Mouse (Mus musculus) heart, adult 2 months (tissue): ENCODE results near the gene Rnf25. TPM values are rescaled to one million over a fixed set of nuclear protein-coding genes. Genes with fewer than 3 reads are reported as not detected.
A peak's percentile ranks its signal among the peaks of the same experiment; 100 is the strongest.

ENCODE experiments used
- DNase-seq, 2 experiments: peaks; one replicate each; pipeline ENCODE4 v3.0.0; 2021
- H3K27ac ChIP-seq: fragments of 200-600 bp; 2 replicates; pipeline ENCODE4 v1.8.1; 2022
- H3K27me3 ChIP-seq: fragments of 200-500 bp; 2 replicates; pipeline ENCODE4 v1.6.1; 2012; ENCODE audit warnings: mild to moderate bottlenecking, low read length, inconsistent platforms, mixed read lengths; ENCODE audit not compliant: control insufficient read depth, insufficient read depth
- H3K36me3 ChIP-seq: fragments of 200-500 bp; 2 replicates; pipeline ENCODE4 v1.6.1; 2012; ENCODE audit warnings: low read length, inconsistent platforms; ENCODE audit not compliant: control insufficient read depth, insufficient read depth
- H3K4me1 ChIP-seq: fragments of 200-500 bp; 2 replicates; pipeline ENCODE4 v1.6.1; 2011; ENCODE audit warnings: low read length; ENCODE audit not compliant: control insufficient read depth, insufficient read depth
- H3K4me3 ChIP-seq: fragments of 200-600 bp; 2 replicates; pipeline ENCODE4 v1.8.1; 2022
- H3K79me2 ChIP-seq: fragments of 200-500 bp; replicated peaks from 2 replicates; pipeline ENCODE4 v1.6.1; 2012; ENCODE audit warnings: mild to moderate bottlenecking, inconsistent platforms, low read length, moderate library complexity, mixed read lengths; ENCODE audit not compliant: control insufficient read depth, insufficient read depth
- H3K9ac ChIP-seq: fragments of 200-500 bp; 2 replicates; pipeline ENCODE4 v1.6.1; 2012; ENCODE audit warnings: low read depth, mild to moderate bottlenecking, control low read depth, inconsistent platforms, low read length, mixed read lengths
- CTCF ChIP-seq: fragments of 200-600 bp; IDR thresholded peaks from 2 replicates; pipeline ENCODE4 v1.8.1; 2022; ENCODE audit warnings: antibody characterized with exemption, mild to moderate bottlenecking, moderate library complexity
- EP300 ChIP-seq: fragments of 200-500 bp; IDR thresholded peaks from 2 replicates; pipeline ENCODE4 v1.6.1; 2011; ENCODE audit warnings: low read depth, low read length, control low read depth; ENCODE audit not compliant: insufficient read depth
- POLR2A ChIP-seq: fragments of 200-500 bp; IDR thresholded peaks from 2 replicates; pipeline ENCODE4 v1.6.1; 2011; ENCODE audit warnings: mild to moderate bottlenecking, low read depth, low read length, control low read depth; ENCODE audit not compliant: insufficient read depth
- WGBS: fragments of 180-500 bp; shearing (Covaris S2); methylation state at CpG from one replicate; pipeline ENCODE4 v1.1.7; 2018; 5-methylcytosine and 5-hydroxymethylcytosine counted together
- intact Hi-C: fragments of 180-260 bp; cut with DNase I; formaldehyde crosslinking; loops from one replicate; pipeline ENCODE4 v1.15.1; 2025
- polyA plus RNA-seq: library from polyadenylated mRNA; depleted of rRNA; stranded (reverse); fragments of >200 nt; gene quantifications from 2 replicates; pipeline ENCODE4 v1.2.3, GENCODE M21; 2012
- total RNA-seq, 2 experiments: library from RNA; stranded (reverse); gene quantifications; 2 replicates each; pipeline ENCODE4 v1.2.3; 2021

The Rnf25 gene
- total and polyA plus RNA-seq, 3 experiments = 15.9 to 33.0 (median 20.5) TPM

GRCm38 (mm10) chr1:74584616-74585398 lies 16.4 kb downstream of the Rnf25 start:
- H3K79me2 ChIP-seq = peaks cover 7% of the 10 kb centered on the region; the same call in 1 of the 2 replicates
- H3K27ac ChIP-seq = peak overlapping the region; percentile 77
- intact Hi-C loops = loop anchor here (5.0 to 10.0 kb wide), 4 partner anchors 78 to 732 kb away; partner anchors contain the start of genes Cnot9, Ctdsp1, Dnpep and Ttll4
- no peak overlapping the region for H3K4me3 ChIP-seq
- no peaks in the 10 kb centered on the region for H3K27me3 ChIP-seq
- DNase-seq = peak in 1 of 2 experiments; percentile 51
- peaks cover 6% of the 10 kb centered on the region for H3K4me1 ChIP-seq
- no peak for TF ChIP-seq CTCF
- no peak for TF ChIP-seq POLR2A
- TF ChIP-seq EP300 = no peak
- H3K36me3 ChIP-seq = peaks cover 23% of the 10 kb centered on the region
- 58% methylated on average over 3 of the region's 3 CpGs for WGBS
- H3K9ac ChIP-seq = no peak overlapping the region

DNA sequence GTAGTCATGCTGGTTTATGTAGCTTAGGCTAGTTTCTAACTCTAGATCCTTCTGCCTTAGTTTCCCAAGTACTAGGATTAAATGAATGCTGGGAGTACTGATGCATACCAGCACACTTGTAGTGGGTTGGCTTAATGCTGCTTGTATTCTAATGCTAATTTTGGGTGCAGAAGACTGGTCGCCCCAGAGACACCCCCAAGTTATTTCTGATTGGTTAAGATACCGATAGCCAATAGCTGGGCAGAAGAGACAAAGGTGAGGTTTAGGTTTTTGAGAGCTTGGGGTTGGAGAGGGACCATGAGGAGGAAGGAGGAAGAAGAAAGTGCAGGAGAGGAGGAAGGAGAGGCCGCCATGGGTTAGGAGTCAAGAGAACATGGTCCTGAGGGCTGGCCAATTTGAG lies 18.6 kb downstream of the Rnf25 start:
- Histone ChIP-seq H3K4me3 (no peak overlapping the region), H3K4me1 (peaks cover 4% of the 10 kb centered on the region), H3K9ac (no peak overlapping the region), H3K27me3 (no peaks in the 10 kb centered on the region), H3K27ac (no peak overlapping the region), H3K36me3 (peaks cover 23% of the 10 kb centered on the region), H3K79me2 (peaks cover 8% of the 10 kb centered on the region)
- intact Hi-C loops = loop anchor here (10.0 kb wide), 2 partner anchors 82 to 188 kb away; partner anchors contain the start of genes Ctdsp1 and Ttll4
- WGBS = 89% methylated on average over 3 of the region's 3 CpGs
- TF ChIP-seq EP300 (no peak), POLR2A (no peak), CTCF (no peak)
- DNase-seq = no peak

GRCm38 (mm10) chr1:74569739-74570719 lies 31.2 kb downstream of the Rnf25 start:
- intact Hi-C loops = no loop called here
- Histone ChIP-seq H3K27ac (no peak overlapping the region), H3K79me2 (no peaks in the 10 kb centered on the region), H3K27me3 (no peaks in the 10 kb centered on the region), H3K4me3 (no peak overlapping the region), H3K9ac (no peak overlapping the region), H3K4me1 (no peaks in the 10 kb centered on the region), H3K36me3 (no peaks in the 10 kb centered on the region; the same call in 1 of the 2 replicates)
- TF ChIP-seq CTCF (0 out of 2 replicates have a peak, but pooled peaks have one; percentile 2), POLR2A (no peak), EP300 (no peak)
- WGBS = 83% methylated on average over 29 of the region's 29 CpGs
- DNase-seq = no peak

- Histone ChIP-seq H3K36me3 (no peaks in the 10 kb centered on the region; the same call in 1 of the 2 replicates), H3K4me1 (no peaks in the 10 kb centered on the region), H3K27ac (no peak overlapping the region), H3K9ac (no peak overlapping the region), H3K4me3 (no peak overlapping the region), H3K79me2 (no peaks in the 10 kb centered on the region), H3K27me3 (no peaks in the 10 kb centered on the region)
- intact Hi-C loops = no loop called here
- no peak for DNase-seq
- no peak for TF ChIP-seq EP300
- no peak for TF ChIP-seq CTCF
- no peak for TF ChIP-seq POLR2A
- WGBS = 87% methylated on average over 6 of the region's 6 CpGs
Observed at GRCm38 (mm10) chr1:74565834-74566233, 35.4 kb downstream of the Rnf25 start.

GRCm38 (mm10) chr1:74559061-74559460 lies 42.1 kb downstream of the Rnf25 start:
- H3K79me2 ChIP-seq = no peaks in the 10 kb centered on the region
- H3K27ac ChIP-seq = no peak overlapping the region
- 82% methylated on average over 5 of the region's 5 CpGs for WGBS
- intact Hi-C loops = no loop called here
- TF ChIP-seq CTCF = no peak
- TF ChIP-seq POLR2A = no peak
- no peak for DNase-seq
- no peaks in the 10 kb centered on the region for H3K36me3 ChIP-seq
- H3K27me3 ChIP-seq = no peaks in the 10 kb centered on the region
- no peaks in the 10 kb centered on the region for H3K4me1 ChIP-seq
- no peak overlapping the region for H3K4me3 ChIP-seq
- no peak overlapping the region for H3K9ac ChIP-seq
